Mouse (Mus musculus): ENCODE results near the gene Commd7. TPM values are rescaled to one million over a fixed set of nuclear protein-coding genes. Genes with fewer than 3 reads are reported as not detected.
A peak's percentile ranks its signal among the peaks of the same experiment; 100 is the strongest.

The Commd7 gene
- total RNA-seq, 1 experiment from 2014 or later, result 28.0 TPM

DNA sequence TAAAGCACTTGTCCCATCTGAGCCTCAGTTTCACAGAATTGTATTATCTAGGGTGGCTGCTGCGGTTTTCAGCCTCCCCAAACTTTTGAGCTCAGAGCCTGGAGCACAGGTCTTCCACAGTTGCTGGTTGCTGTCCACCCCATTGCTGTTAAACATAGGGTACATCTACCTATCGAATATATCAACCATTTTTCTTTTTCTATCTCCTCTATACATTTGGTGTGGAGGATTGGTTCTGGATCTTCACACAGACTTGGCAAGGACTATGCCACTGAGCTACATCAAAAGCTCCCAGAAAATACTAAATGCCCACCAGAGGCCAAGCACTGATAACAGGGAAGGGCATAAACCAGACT, 268 bp upstream of the Commd7 start:
- peak; percentile 16; the same call in 1 of the 2 replicates for ATAC-seq (replicated peaks; ENCODE audit: low read depth, poor library complexity, severe bottlenecking)

DNA sequence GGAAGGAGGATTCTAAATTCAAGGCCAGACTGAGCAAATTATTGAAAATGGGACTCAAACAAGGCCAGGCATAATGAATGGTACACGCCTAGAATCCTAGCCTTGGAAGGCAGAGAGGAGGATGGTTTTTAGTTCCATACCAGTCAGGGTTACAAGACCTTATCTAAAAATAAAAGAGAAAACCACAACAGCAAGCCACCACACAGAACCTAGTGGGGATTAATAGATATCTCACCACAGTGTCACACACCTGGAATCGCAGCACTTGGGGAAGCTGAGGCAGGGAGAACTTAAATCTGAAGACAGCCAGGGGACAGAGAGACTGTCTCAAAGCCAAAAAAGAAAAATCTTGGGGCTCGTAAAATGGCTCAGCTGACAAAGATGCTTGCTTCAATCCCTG, 1.6 kb downstream of the Commd7 start:
- ATAC-seq (replicated peaks; ENCODE audit: low read depth, poor library complexity, severe bottlenecking), result peak; percentile 34

DNA sequence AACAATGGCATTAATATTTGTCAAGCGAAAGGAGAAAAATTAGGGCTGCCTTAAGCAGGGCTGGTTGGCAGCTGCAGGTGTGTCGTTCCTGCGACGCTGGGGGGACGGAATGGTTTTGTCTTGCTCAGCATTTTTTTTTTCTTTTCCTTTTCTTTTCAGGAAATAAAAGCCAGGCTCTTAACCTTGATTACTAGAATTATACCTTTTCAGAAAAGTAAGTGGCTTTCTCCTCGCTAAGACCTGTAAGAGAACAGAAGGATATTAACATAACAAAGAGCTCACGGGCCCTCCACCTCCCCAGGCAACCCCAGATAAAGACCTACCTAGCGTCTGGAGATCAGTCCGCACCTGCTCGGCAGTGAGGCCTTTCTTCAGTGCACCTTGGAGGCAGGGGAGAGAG, 10.1 kb downstream of the Commd7 start:
- ATAC-seq (replicated peaks; ENCODE audit: low read depth, poor library complexity, severe bottlenecking), result no peak

DNA sequence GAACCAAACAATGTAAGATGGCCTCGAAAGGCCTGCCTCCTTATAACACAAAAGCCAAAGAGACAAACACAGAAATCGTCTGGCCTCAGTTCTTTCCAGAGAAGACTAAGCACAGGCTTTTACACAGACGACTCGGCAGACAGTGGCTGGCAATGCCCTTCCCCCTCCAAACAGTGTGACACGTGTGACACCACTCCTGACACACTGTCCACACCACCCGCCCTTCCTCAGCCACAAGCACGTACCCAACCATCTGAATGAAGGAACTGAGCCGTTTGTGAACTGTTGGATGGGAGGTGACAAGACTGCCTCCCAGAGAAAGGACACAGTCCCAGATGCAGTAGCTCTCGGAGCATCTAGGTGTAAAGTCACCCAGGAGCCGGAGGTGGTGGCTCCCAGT, 13.7 kb downstream of the Commd7 start:
- ATAC-seq (replicated peaks; ENCODE audit: low read depth, poor library complexity, severe bottlenecking), result peak; percentile 73

DNA sequence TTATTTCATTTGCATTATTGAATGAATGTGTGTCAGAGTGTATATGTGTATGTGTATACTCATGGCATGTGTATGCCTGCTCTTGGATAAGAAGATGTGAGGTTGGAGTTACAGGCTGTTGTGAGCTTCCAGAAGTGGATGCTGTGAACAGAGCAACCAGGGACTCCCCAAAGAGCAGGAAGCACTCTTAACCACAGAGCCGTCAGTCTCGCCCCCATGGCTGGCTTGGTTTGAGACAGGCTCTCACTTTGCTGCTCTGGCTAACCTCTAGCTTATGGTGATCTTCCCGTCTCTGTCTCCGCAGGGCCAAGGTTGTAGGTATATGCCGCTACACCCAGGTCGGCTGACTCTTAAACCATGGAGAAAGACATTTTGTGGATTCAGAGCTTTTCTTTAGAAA, 14.1 kb downstream of the Commd7 start:
- peak; percentile 84 for ATAC-seq (replicated peaks; ENCODE audit: low read depth, poor library complexity, severe bottlenecking)

DNA sequence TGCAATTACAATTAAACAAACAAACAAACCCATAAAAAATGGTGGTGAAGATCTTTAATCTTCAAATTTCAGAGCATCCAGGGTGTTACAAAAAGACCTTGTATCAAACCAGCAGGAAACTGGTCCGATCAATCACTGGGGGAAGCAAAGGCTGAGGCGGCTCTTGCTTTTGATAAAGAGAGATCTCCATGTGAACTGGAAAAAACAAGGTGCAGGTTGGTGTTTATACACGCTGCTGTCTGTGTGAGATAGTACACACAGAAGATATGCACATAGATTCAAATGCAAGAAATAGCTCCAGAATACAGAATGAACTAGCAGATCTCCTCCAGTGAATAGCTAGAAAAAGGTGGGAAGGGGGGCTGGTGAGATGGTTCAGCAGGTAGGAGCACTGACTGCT, 15.7 kb downstream of the Commd7 start:
- ATAC-seq (replicated peaks; ENCODE audit: low read depth, poor library complexity, severe bottlenecking), result no peak

DNA sequence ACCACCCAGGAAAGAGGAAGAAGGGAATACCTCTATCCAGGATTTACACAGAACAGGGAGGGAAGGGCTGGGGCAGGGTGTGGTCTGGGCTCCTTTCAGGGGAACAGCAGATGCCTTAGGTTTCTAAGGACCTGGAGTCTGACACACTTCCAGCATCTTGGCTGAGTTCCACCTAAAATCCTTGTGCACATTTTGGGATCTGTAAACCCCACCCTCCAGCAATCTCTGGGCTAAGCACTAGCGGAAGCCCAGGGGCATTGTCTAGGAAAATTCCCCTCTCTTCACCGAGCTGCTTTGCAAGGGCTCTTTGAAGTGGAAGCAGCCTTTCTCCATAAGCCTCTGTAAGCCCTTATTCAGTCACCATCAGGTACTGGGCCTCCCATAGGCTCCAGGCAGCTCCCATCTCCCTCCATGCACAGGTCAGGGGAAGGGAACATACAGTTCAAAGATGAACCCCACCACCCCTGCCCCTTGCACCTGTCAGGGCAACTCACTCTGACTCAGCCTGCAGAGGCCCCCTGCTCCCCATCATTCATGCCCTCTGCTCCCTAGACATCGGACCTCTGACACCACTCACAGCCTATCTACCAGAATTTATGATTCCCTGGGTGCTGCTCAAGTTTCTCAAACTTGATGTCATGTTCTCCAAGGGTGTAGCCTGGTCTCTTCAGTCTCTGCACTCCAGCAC, 19.8 kb downstream of the Commd7 start:
- ATAC-seq (replicated peaks; ENCODE audit: low read depth, poor library complexity, severe bottlenecking), result no peak

DNA sequence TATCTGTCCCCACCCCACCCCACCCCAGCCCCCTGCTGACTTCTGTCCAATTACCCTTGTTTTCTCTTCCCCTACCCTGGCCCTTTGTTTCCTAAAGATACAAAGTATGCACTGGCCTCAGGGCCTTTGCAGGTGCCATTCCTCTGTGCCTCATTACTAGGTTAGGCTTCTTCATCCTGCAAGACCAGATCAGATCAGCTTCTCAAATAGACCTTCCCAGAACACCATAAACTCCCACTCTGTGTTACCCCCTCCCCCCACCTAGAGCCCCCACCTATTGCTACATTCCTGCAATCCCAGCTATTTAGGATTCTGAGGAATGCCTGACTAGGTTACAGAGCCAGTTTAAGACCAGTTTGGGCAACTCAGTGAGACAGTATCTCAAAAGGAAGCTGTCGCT, 20.8 kb downstream of the Commd7 start:
- ATAC-seq (replicated peaks; ENCODE audit: low read depth, poor library complexity, severe bottlenecking), result no peak

DNA sequence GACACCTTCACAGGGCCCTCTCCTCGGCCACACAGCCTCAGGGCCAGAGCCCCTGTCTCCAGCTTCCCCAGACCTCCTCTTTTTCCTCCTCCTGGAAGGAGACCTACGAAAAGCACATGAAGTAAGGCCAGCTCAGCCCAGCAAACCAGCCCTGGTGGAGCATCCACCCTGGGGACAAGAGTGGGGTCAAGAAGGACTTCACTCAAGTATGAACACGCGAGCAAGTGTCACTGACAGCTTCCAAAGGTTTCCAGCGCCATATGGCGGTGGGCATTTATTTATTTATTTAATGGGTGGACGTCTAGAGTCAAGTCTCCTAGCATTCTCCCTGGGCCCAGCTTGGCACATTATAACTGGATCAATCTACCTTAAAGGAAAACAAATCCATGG, 21.3 kb downstream of the Commd7 start:
- no peak for ATAC-seq (replicated peaks; ENCODE audit: low read depth, poor library complexity, severe bottlenecking)

DNA sequence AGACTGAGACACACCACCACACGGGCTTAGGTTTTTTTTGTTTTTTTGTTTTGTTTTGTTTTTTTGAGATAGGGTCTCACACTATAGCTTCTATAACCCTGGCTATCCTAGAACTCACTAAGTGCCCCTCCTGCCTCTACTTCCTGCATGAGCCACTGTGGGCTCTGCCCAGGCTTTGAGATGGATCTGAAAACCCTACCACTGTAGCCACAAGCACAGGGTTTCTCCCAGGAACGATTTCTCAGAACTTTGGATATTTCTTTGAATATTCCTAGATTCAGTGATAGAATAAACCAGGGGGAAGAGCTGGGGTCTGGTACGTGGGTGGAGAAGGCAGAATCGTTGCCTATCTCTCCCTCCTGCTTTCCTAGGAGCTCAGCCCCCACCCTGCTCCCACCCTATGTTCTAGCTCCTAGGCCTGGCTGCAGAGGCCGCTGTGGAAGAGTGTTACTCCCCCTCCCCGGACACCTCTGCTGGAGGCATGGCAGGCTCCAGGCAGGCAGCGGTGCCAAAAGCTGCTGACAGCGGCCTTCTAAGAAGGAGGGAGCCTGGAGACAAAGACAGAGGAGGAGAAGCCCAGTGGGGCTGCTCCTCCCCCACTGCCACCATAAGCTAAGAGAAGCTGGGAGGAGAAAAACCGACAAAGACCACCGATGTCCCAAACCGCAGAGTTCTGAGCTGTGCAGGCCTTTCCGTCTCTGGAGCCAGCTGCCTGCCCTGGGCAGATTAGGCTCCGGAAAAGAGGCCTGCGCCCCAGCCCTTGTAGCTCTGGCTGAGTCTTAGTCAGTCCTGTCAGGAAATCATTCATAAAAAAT, 21.9 kb downstream of the Commd7 start:
- ATAC-seq (replicated peaks; ENCODE audit: low read depth, poor library complexity, severe bottlenecking), result peak; percentile 63

DNA sequence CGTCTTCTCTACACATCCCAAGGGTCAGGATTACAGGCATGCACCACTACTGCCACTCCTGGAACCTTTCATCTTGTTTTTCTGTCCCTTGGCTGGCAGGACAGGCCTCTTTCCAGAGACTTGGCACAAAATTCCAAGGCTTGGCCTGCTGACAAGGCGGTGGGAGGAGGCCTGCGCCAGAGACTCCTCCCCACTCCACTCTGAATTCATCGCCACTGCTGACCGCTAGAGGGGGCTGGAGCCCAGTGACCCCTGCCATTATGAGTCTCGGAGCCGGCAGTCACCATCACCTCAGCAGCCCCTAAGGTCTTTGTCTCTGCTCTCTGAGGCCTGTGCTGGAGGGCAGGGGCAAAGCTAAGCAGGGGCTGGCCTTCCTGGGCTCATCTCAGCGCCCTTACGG, 23.0 kb downstream of the Commd7 start:
- ATAC-seq (replicated peaks; ENCODE audit: low read depth, poor library complexity, severe bottlenecking), result peak; percentile 61

DNA sequence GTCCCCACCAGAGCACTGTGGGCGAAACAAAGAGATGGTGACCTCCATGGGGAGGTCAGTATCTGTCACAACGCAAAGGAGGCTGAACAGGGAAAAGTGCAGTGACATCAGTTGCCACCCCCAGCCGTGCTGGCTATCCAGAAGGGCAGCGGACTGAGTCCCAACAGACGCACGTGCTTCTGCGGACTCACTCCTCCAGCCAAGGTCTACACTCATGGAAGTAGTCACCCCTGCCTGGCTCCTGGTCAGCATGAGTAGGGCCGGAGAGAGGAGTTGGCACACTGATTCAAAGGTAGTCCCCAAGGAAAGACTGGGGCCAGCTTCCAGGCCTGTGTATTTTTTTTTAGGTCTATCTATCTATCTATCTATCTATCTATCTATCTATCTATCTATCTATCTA, 23.5 kb downstream of the Commd7 start:
- no peak for ATAC-seq (replicated peaks; ENCODE audit: low read depth, poor library complexity, severe bottlenecking)

DNA sequence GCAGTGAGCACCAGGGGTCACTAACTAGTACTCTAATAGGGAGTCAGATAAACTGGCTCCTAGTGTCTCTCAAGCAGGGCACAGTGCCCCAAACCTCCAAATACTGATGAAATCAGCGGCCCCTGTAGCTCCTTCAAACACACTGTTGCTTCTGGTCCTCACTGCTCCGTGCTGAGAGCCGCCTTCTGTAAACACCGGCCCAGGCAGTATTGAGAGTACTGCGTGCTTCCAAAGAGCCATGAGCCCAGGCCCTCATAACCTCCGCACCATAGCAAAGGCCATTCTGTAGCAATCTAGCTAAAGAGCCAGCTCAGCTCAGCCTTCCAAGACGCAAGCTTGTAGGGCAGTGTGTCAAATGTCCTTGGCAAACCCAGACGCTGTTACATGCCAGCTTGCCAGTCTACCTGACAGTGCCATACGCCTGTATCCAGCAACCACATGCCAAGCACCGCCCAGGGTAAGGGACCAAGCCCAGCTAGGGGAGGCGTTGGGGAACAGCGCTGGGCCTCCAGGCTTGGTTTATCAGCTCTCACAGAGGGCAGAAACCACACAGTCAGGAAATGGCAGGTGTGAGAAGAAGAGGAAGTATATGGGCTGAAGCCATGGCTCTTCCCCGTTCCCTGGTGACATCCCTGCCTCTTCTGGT, 24.6 kb downstream of the Commd7 start:
- peak; percentile 68 for ATAC-seq (replicated peaks; ENCODE audit: low read depth, poor library complexity, severe bottlenecking)

DNA sequence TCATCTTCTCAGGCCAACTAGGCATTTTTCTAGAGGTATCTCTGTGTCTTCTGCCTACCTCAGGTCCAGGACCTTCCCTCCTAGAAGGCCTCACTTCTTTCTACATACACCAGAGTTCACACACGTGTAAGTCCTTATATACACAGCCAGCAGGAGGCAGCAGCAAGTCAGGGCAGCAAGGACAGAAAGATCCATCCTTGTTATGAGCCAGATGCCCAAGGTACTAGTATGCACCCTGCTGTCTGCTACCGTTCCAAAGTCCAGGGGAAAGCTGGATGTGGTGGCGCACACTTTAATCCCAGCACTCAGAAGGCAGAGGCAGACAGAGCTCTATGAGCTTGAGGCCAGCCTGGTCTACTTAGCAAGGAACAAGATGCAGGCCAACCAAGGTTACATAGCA, 26.2 kb downstream of the Commd7 start:
- no peak for ATAC-seq (replicated peaks; ENCODE audit: low read depth, poor library complexity, severe bottlenecking)

DNA sequence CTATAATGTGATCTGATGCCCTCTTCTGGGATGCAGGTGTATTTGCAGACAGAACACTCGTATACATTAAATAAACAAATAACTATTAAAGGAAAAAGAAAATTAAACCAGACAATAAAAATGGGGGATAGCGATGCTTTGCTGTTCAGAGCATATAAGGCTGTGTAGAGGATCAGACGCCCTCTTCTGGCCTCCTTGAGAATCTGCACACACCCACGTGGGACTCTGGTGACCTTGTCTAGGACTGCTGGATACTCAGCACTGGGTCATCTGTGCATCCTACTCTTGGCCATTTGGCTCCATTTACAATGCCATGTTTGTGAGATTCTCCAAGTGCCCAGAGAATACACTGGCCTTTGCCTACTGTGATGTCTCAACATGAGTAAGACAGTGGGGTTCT, 28.9 kb downstream of the Commd7 start:
- no peak for ATAC-seq (replicated peaks; ENCODE audit: low read depth, poor library complexity, severe bottlenecking)

DNA sequence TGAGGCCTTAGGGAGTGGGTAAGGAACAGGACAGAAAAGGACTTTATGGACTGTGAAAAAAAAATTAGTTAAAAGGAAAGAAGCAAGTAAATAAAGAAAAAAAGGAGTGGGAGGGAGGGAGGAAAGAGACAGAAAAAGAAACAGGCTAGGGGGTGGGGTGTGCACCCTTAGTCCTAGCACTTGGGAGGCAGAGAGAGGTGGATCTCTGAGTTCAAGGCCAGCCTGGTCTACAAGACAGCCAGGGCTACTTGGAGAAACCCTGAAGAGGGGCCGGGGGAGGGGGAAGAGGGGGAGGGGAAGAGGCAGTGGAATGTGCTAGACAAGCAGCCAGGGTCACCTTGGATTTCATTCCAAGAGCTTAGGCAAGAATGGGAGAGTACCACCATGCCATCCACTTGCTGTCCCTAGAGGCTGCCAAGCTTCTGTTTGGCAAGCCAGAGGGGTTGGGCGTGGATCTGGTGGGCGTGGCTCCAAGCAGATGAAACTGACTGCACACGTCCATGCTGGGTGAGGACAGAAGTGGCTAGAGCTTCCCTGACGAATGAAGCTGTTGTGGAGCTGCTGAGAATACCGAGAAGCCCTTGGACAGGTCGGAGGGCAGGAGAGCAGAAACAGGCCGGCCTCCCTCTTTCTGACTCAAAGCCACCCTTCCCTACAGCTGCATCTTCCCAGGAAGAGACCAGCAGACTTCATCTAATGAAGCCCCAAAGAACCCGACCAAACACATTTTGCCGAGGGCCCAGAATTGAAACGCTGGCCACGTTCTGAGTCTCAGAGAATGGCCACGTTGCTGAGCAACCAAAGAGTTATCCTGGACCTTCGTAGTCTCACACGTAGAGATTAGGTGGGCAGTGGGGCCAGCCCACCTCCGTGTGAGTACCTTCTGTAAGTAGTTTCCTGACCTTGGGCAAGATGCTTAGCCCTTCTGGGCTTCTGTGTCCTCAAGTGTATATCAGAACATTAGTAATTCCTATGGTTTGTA, 31.6 kb downstream of the Commd7 start:
- ATAC-seq (replicated peaks; ENCODE audit: low read depth, poor library complexity, severe bottlenecking), result peak; percentile 76

DNA sequence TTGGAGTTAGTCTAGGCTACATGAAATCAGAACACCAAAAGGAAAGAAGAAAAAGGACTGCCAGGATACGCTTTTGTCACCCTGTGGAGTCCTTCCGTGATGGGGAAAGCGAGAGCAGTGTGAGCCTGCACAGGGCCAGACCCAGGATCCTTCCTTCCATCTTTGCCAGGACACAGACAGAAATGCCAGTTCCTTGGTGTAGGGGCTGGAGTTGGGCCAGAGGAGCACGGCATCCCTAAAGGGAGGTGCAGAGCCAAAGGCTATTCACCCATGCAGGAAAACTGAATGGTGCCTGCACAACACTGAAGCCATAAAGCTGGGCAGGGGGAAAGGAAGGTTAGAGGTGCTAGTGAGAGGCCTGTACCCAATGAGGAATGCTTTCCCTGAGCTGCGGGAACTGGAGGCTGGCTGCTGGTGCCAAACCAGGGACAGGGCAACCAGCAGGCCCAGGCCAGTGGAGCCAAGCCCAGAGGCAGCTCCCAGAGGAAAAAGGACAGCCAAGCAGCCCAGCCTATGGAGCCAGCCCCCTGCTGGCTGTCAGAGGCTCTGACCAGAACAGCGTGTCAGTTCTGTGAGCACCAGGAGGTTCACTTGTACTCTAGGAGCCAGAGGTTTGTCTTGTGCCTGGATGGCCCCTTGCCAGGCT, 32.4 kb downstream of the Commd7 start:
- peak; percentile 64 for ATAC-seq (replicated peaks; ENCODE audit: low read depth, poor library complexity, severe bottlenecking)

DNA sequence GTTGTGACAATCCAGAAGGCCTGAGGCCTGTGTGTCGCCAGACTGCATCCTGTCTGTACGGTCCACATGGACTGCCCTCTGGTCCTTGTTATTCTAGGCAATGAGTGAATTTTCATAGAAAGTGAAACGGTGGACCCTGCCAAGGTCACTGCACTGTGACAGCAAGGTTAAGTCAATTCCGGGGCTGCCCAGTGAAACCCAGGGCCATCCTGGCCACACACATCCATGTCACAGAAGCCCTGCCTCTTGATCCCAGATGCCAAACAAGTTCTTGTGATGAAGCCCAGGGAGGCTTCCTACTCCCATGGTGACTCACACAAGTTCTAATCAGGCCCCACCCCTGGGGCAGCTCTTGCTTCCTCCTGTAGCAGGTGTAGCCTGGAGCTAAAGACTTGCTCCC, 35.0 kb downstream of the Commd7 start:
- ATAC-seq (replicated peaks; ENCODE audit: low read depth, poor library complexity, severe bottlenecking), result no peak

DNA sequence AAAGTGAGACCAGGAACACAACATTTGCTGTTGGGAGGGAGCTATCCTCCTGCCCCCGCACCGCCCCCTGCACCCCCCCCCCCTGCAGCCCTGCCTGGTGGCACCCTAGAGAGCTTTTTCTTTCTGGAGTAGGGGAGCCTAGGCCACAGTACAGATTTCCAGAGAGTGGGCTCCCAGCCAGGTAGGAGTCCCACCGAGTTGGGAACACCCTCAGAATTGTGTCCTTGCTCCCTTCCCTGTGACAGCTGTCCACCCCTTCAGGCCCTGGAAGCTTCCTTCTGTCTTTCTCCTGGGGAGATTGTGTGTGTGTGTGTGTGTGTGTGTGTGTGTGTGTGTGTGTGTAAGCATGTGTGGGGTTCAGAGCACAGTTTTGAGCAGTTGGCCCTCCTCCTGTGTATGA, 35.6 kb downstream of the Commd7 start:
- ATAC-seq (replicated peaks; ENCODE audit: low read depth, poor library complexity, severe bottlenecking), result no peak

DNA sequence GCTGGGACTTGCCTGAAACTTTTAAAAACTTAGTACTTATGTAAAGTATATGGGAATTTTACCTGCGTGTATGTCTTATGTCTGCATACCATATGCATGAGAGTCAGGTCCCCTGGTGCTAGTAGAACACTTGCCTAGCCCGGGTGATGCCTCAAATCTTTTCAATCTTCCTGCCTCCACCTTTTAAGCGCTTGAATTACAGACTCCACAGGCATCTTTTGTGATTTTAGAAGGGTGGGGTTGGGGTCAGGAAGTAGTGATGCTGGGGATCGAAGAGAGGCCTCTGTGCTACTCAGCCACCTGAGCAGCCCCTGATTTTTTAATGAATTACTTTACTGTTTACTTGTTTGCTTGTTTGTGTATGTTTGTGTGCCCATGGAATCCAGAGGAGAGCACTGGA, 37.6 kb downstream of the Commd7 start:
- ATAC-seq (replicated peaks; ENCODE audit: low read depth, poor library complexity, severe bottlenecking), result no peak

All from common myeloid progenitor, adult 5-6 weeks (primary cell).